Mouse (Mus musculus) T-helper 2 cell (primary cell): ENCODE data around the gene Vmn1r21.

Source experiments
- in situ Hi-C: fragments of 300-600 bp; cut with MboI, MseI; formaldehyde crosslinking; loops from one replicate; pipeline ENCODE4 v1.15.1; 2025; ENCODE audit warnings: high pct_unique_total_duplicates

Gene Vmn1r21

GRCm38 (mm10) chr6:57850286-57850685, at the start of gene Vmn1r21:
Gene Vmn1r21, minus strand, starts transcription at chr6:57850343.
- in situ Hi-C loops, result loop anchor here (25.0 kb wide), 1 partner anchor 1038 kb away; no protein-coding TSS in a partner anchor

GRCm38 (mm10) chr6:57859043-57860042, 9.2 kb upstream of the Vmn1r21 start:
- in situ Hi-C loops, result loop anchor here (25.0 kb wide), 1 partner anchor 1047 kb away; no protein-coding TSS in a partner anchor

- in situ Hi-C loops, result loop anchor here (25.0 kb wide), 1 partner anchor 1039 kb away; no protein-coding TSS in a partner anchor
Observed at GRCm38 (mm10) chr6:57851177-57851576, 1.0 kb upstream of the Vmn1r21 start.

GRCm38 (mm10) chr6:57839693-57840408, 10.3 kb downstream of the Vmn1r21 start:
- in situ Hi-C loops, result no loop called here

- in situ Hi-C loops, result no loop called here
Observed at GRCm38 (mm10) chr6:57825259-57825715, 24.9 kb downstream of the Vmn1r21 start.

GRCm38 (mm10) chr6:57824422-57825258, 25.5 kb downstream of the Vmn1r21 start, which contains the start of gene Vopp1:
Gene Vopp1, minus strand, starts transcription at chr6:57825159.
- in situ Hi-C loops, result no loop called here

- in situ Hi-C loops, result no loop called here
Observed at GRCm38 (mm10) chr6:57823461-57823860, 26.7 kb downstream of the Vmn1r21 start.

- in situ Hi-C loops, result no loop called here
Observed at GRCm38 (mm10) chr6:57822648-57823410, 27.3 kb downstream of the Vmn1r21 start.

- in situ Hi-C loops, result no loop called here
Observed at GRCm38 (mm10) chr6:57814436-57814940, 35.7 kb downstream of the Vmn1r21 start.

- in situ Hi-C loops, result no loop called here
Observed at GRCm38 (mm10) chr6:57811748-57812730, 38.1 kb downstream of the Vmn1r21 start.

GRCm38 (mm10) chr6:57805218-57806069, 44.7 kb downstream of the Vmn1r21 start:
- in situ Hi-C loops, result no loop called here

GRCm38 (mm10) chr6:57803130-57803529, 47.0 kb downstream of the Vmn1r21 start:
- in situ Hi-C loops, result no loop called here

- in situ Hi-C loops, result no loop called here
Observed at GRCm38 (mm10) chr6:57798986-57799385, 51.2 kb downstream of the Vmn1r21 start.

GRCm38 (mm10) chr6:57796853-57797423, 53.2 kb downstream of the Vmn1r21 start:
- in situ Hi-C loops, result no loop called here

GRCm38 (mm10) chr6:57795835-57796234, 54.3 kb downstream of the Vmn1r21 start:
- in situ Hi-C loops, result no loop called here
